Mouse (Mus musculus): ENCODE measurements around the gene Foxj2.

Foxj2 gene

DNA sequence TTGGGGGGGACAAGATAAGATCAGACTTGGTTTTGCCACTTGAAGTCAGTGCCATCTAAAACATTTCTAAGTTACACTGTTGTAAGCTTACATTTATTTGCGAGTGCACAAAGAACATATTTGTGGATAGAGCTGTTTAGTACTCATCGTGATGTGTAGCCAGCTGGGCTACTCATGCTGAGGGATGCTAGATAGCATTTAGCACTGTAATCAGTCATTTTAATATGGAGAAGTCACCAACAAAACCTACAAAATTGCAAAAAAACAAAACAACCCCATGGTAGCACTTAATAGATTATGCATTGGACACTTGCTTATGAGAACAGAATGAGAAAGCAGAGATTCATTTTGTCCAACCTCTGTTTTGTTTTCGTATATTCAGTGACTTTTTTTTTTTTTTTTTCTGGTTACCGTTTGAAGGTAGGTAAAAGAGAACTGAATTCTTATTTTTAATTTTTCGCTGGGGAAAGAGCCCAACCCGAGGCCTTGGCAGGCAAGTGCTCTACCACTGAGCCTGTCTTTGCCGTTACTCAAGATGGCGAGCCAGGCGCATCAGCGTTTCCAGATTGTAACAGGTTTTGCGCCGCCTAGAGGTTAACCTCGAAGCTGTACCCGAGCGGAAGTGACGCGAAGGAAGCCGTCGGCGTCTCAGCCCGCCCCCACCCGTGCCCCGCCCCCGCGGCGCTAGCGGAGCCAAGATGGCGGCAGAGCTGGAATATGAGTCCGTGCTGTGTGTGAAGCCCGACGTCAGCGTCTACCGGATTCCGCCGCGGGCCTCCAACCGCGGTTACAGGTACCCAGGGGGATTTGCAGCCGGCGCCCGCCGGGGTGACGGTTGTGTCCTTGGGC is 54.4 kb downstream of the Foxj2 start, which contains the start of gene Necap1:
TSS of gene Necap1 (plus strand) at position 604 of the 849 bp plus-strand sequence.
- peak; percentile 97 for DNase-seq (ENCODE audit: low spot score)

- DNase-seq (ENCODE audit: low spot score), result no peak
Measured at GRCm38 (mm10) chr6:122874720-122875389, 55.1 kb downstream of the Foxj2 start.

GRCm38 (mm10) chr6:122879141-122879735 is 59.5 kb downstream of the Foxj2 start:
- DNase-seq (ENCODE audit: low spot score), result no peak

DNA sequence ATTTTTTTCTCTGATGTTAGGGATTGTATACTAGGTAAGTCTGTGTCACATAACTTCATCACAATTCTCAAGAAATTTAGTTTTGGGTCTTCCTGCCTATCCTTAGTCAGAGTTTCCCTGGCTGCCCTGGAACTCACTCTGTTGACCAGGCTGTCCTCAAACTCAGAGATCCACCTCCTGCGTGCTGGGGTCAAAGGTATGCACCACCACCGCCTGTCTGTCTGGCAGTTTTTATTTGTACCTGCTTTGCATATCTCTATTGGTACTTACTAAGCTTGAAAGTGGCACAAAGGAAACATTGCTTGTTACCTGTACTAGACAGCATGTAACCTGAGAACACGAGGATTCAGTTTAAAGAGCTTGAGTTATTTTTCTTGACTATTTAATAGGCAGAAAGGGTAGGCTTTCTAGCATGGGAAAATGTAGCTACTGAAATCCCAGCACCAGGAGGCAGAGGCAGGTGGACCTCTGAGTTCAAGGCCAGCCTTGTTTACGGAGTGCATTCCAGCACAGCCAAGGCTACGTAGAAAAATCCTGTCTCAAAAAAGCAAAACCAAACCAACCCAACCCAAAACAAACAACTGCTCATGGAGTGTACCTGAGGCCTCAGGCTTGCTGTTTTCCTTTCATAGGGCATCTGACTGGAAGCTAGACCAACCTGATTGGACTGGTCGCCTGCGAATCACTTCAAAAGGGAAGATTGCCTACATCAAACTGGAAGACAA is 60.2 kb downstream of the Foxj2 start:
- DNase-seq (ENCODE audit: low spot score), result no peak

GRCm38 (mm10) chr6:122881287-122881686 is 61.6 kb downstream of the Foxj2 start:
- no peak for DNase-seq (ENCODE audit: low spot score)

- no peak for DNase-seq (ENCODE audit: low spot score)
Measured at GRCm38 (mm10) chr6:122883603-122884002, 63.9 kb downstream of the Foxj2 start.

GRCm38 (mm10) chr6:122889599-122889998 is 69.9 kb downstream of the Foxj2 start:
- no peak for DNase-seq (ENCODE audit: low spot score)

DNA sequence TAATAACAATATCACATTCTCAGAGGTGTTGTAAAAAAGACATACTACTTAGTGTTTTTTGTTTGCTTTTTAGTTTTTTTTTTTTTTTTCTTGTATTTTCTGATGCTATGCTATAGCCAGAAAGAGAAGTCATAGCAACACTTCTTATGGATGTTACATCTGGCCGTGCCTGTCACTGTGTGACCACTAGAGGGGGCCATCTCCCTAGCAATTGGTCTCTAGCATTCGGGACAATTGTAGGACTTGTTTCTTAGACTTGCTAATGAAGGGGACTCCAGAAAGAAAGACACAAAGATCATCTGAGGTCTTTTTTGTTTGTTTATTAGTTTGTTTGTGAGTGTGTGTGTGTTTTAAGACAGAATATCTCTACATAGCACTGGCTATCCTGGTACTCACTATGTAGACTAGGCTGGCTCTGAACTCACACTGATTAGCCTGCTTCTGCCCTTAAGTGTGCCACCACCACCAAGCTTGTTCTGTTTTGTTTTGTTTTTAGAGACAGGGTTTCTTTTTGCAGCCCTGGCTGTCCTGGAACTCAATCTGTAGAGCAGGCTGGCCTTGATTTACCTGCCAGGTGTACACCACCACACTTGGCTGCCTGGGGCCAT is 72.8 kb downstream of the Foxj2 start:
- DNase-seq (ENCODE audit: low spot score), result peak; percentile 57

All from lung, postnatal 25 days (tissue).